ENCODE assay signal across 25 mouse cellular contexts in the genomic region with DNA sequence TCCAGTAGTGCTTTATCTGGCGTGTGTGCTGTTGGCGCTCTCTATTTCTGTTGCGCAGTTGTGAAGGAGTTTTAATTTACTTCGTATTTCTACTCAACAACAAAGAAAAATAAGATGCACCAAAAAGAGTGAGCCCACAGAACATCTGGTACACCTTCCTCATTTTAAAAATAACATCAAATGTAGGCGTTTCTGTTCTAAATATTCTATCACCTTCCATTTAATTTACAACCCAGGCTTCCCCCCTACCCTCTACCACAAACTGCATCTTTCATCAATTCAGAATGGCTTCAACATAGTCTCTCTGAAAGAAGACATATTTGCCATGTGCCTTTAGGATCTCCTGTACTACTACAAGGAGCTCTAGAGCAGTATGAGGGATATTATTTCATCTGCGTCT.
A peak's percentile ranks its signal among the peaks of the same experiment; 100 is the strongest.
DNase-seq lines count a peak whose midpoint lies in the region; ATAC-seq and TF ChIP-seq lines count a peak whose summit lies in the region.
"Had no signal": no experiment of that assay in that cellular context is flagged by ENCODE, and none has a peak within 500 bp of the region (broad histone marks: within the 10 kb centered on the region; RNA-seq: fewer than 3 reads in every experiment).

No protein-coding gene starts in this region.

- no peak for TF ChIP-seq CTCF in layer of hippocampus, adult 2 months (conservative IDR thresholded peaks at IDR 0.05)
- no peak for TF ChIP-seq CTCF in liver, postnatal 0 days (IDR thresholded peaks at IDR 0.05; ENCODE audit: low read depth)

- H3K9me3 ChIP-seq in liver, postnatal 0 days (ENCODE audit: low read length): no peaks in the 10 kb centered on the region
- H3K9me3 ChIP-seq: forebrain, embryonic 10.5 days; forebrain, embryonic 13.5 days; heart, embryonic 10.5 days; heart, embryonic 13.5 days; hindbrain, embryonic 12.5 days; hindbrain, embryonic 15.5 days had no signal

- no peak for DNase-seq in layer of hippocampus, adult 2 months (ENCODE audit: low spot score in 2 of 2)
- DNase-seq in layer of hippocampus, adult 9-10 months (ENCODE audit: low spot score): no peak
- DNase-seq in left cerebral cortex, adult 9 months (ENCODE audit: low spot score in 2 of 2): peak; percentile 41 to 45
- DNase-seq in left cerebral cortex, adult 8-10 months (ENCODE audit: low spot score in 2 of 2): no peak
- DNase-seq in brain, adult 2 months (ENCODE audit: low read depth, low spot score): peak; percentile 57
- no peak for DNase-seq in heart, adult 18-20 months
- no peak for DNase-seq in liver, postnatal 0 days
- DNase-seq: adrenal gland, adult 2 months; adrenal gland, postnatal 14 days; cerebellum, adult 11-12 months; cerebellum, adult 8-10 months; cerebellum, postnatal 10 days; cerebellum, postnatal 36 days; embryo, embryonic 11 days; gastrocnemius, postnatal 25 days; heart, adult 2 months; heart, postnatal 14 days; heart, postnatal 4 days had no signal

- no peak for TF ChIP-seq EP300 in liver, postnatal 0 days (IDR thresholded peaks at IDR 0.05; ENCODE audit: low read depth)

- 66% methylated on average over 6 of the region's 6 CpGs for WGBS in liver, postnatal 0 days (ENCODE audit: insufficient replicate concordance)

- peak overlapping the region; percentile 73 for H3K27ac ChIP-seq in layer of hippocampus, adult 2 months
- no peak overlapping the region for H3K27ac ChIP-seq in liver, postnatal 0 days (ENCODE audit: low read depth)
- H3K27ac ChIP-seq: forebrain, embryonic 10.5 days; forebrain, embryonic 13.5 days; heart, adult 2 months; heart, embryonic 10.5 days; hindbrain, embryonic 12.5 days; hindbrain, embryonic 15.5 days had no signal

- ATAC-seq in liver, postnatal 0 days: no peak
- ATAC-seq: CD4-positive, CD25-positive, alpha-beta regulatory T cell, adult 4 months; forebrain, embryonic 13.5 days had no signal

- no peak overlapping the region for H3K4me2 ChIP-seq in liver, postnatal 0 days (ENCODE audit: low read depth, low read length)
- H3K4me2 ChIP-seq: forebrain, embryonic 13.5 days; heart, embryonic 13.5 days; hindbrain, embryonic 12.5 days; hindbrain, embryonic 15.5 days had no signal

- no peak overlapping the region for H3K4me3 ChIP-seq in layer of hippocampus, adult 2 months
- no peak overlapping the region for H3K4me3 ChIP-seq in liver, postnatal 0 days (ENCODE audit: low read depth, low read length)
- H3K4me3 ChIP-seq: forebrain, embryonic 10.5 days; forebrain, embryonic 13.5 days; heart, adult 2 months; heart, embryonic 10.5 days; heart, embryonic 13.5 days; hindbrain, embryonic 12.5 days; hindbrain, embryonic 15.5 days had no signal

- no peaks in the 10 kb centered on the region for H3K27me3 ChIP-seq in liver, postnatal 0 days (ENCODE audit: insufficient read depth, low read length)
- H3K27me3 ChIP-seq: forebrain, embryonic 13.5 days; heart, embryonic 13.5 days; hindbrain, embryonic 12.5 days; hindbrain, embryonic 15.5 days had no signal

- no peak overlapping the region for H3K9ac ChIP-seq in liver, postnatal 0 days (replicated peaks)
- H3K9ac ChIP-seq: forebrain, embryonic 13.5 days; heart, embryonic 13.5 days; hindbrain, embryonic 12.5 days; hindbrain, embryonic 15.5 days had no signal

- no peaks in the 10 kb centered on the region for H3K4me1 ChIP-seq in liver, postnatal 0 days (ENCODE audit: insufficient read depth)
- H3K4me1 ChIP-seq: forebrain, embryonic 10.5 days; forebrain, embryonic 13.5 days; heart, embryonic 10.5 days; hindbrain, embryonic 12.5 days; hindbrain, embryonic 15.5 days had no signal

- no peaks in the 10 kb centered on the region for H3K36me3 ChIP-seq in liver, postnatal 0 days (replicated peaks; ENCODE audit: insufficient read depth, low read length)
- H3K36me3 ChIP-seq: forebrain, embryonic 10.5 days; heart, embryonic 10.5 days; heart, embryonic 13.5 days; hindbrain, embryonic 12.5 days; hindbrain, embryonic 15.5 days had no signal

Comparison
In these comparisons a context has a peak if more than half of its experiments do, and no peak if none do; other contexts are left out.
1. DNase-seq: peak in left cerebral cortex, adult 9 months (2 of 2) and brain, adult 2 months (single experiment); none in layer of hippocampus, adult 2 months (0 of 2), layer of hippocampus, adult 9-10 months (single experiment), left cerebral cortex, adult 8-10 months (0 of 2), heart, adult 18-20 months (0 of 2) and liver, postnatal 0 days (single experiment).